Mouse (Mus musculus): Measurements from ENCODE around the gene Ift88. TPM values are rescaled to one million over a fixed set of nuclear protein-coding genes. Genes with fewer than 3 reads are reported as not detected.
A peak's percentile ranks its signal among the peaks of the same experiment; 100 is the strongest.

Gene Ift88
- polyA plus RNA-seq, 1 experiment from 2014 or later, result 14.8 TPM

- peak within 1 kb of the TSS; percentile 74 for H3K4me2 ChIP-seq (replicated peaks)
- H3K36me3 ChIP-seq, result no peaks in the 10 kb centered on the region
- peaks cover 3% of the 10 kb centered on the region; the same call in 1 of the 2 replicates for H3K4me1 ChIP-seq
- 2% methylated on average over 43 of the region's 43 CpGs for WGBS
- H3K27me3 ChIP-seq, result peaks cover 25% of the 10 kb centered on the region
- ATAC-seq (ENCODE audit: low FRiP score, low read depth), result peak; percentile 100
- no peaks in the 10 kb centered on the region for H3K9me3 ChIP-seq
- peak within 1 kb of the TSS; percentile 59 for H3K9ac ChIP-seq (replicated peaks)
- peak within 1 kb of the TSS; percentile 57 for H3K4me3 ChIP-seq
- no peak within 1 kb of the TSS for H3K27ac ChIP-seq (replicated peaks)
Measured at GRCm38 (mm10) chr14:57398065-57398757, 25.7 kb upstream of the Ift88 start, which contains the start of gene Cryl1. Cryl1 (minus strand) TSS chr14:57398529.

GRCm38 (mm10) chr14:57398813-57399427, 24.9 kb upstream of the Ift88 start:
- H3K27me3 ChIP-seq, result peaks cover 25% of the 10 kb centered on the region
- H3K4me3 ChIP-seq, result peak overlapping the region; percentile 57
- no peak overlapping the region for H3K9ac ChIP-seq (replicated peaks)
- no peaks in the 10 kb centered on the region for H3K36me3 ChIP-seq
- 23% methylated on average over 13 of the region's 13 CpGs for WGBS
- no peaks in the 10 kb centered on the region for H3K9me3 ChIP-seq
- H3K4me2 ChIP-seq (replicated peaks), result peak overlapping the region; percentile 74
- ATAC-seq (ENCODE audit: low FRiP score, low read depth), result no peak
- peaks cover 3% of the 10 kb centered on the region; the same call in 1 of the 2 replicates for H3K4me1 ChIP-seq
- H3K27ac ChIP-seq (replicated peaks), result no peak overlapping the region

DNA sequence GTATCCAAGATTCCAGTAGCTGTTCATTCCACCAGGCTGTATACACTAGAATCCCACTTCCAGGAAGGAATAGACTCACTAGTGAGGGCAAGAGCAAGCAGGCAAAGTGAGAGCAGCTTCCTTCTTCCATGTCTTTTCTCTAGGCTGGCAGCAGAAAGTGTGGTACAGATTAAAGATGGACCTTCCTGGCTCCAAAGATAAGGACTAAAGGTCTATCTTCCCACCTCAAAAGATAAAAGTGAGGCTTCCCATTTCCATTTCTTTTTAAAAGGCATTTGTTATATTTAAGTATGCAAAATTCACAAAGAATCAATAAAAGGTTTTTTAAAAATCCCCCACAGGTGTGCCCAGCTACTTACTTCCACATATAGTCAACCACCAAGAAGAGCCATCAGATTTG, 21.0 kb upstream of the Ift88 start:
- Histone ChIP-seq H3K4me3 (no peak overlapping the region), H3K9me3 (no peaks in the 10 kb centered on the region), H3K36me3 (no peaks in the 10 kb centered on the region), H3K4me1 (peaks cover 11% of the 10 kb centered on the region), H3K4me2 (replicated peaks) (no peak overlapping the region), H3K9ac (replicated peaks) (no peak overlapping the region), H3K27me3 (peaks cover 7% of the 10 kb centered on the region; the same call in 1 of the 2 replicates), H3K27ac (replicated peaks) (no peak overlapping the region)
- no peak for ATAC-seq (ENCODE audit: low FRiP score, low read depth)

- 6% methylated on average over 12 of the region's 12 CpGs for WGBS
- peaks cover 10% of the 10 kb centered on the region for H3K4me1 ChIP-seq
- H3K27me3 ChIP-seq, result no peaks in the 10 kb centered on the region
- H3K9me3 ChIP-seq, result no peaks in the 10 kb centered on the region
- no peak overlapping the region for H3K27ac ChIP-seq (replicated peaks)
- H3K4me2 ChIP-seq (replicated peaks), result peak overlapping the region; percentile 37
- 0 out of 2 replicates have a peak, but pooled peaks have one; percentile 65 for ATAC-seq (ENCODE audit: low FRiP score, low read depth)
- H3K36me3 ChIP-seq, result no peaks in the 10 kb centered on the region
- no peak overlapping the region for H3K9ac ChIP-seq (replicated peaks)
- peak overlapping the region; percentile 14; the same call in 1 of the 2 replicates for H3K4me3 ChIP-seq
Measured at GRCm38 (mm10) chr14:57407039-57407987, 16.5 kb upstream of the Ift88 start.

- Histone ChIP-seq H3K9ac (replicated peaks) (no peak overlapping the region), H3K4me3 (no peak overlapping the region), H3K4me1 (peaks cover 10% of the 10 kb centered on the region), H3K4me2 (replicated peaks) (no peak overlapping the region), H3K36me3 (no peaks in the 10 kb centered on the region), H3K27ac (replicated peaks) (no peak overlapping the region), H3K9me3 (no peaks in the 10 kb centered on the region), H3K27me3 (no peaks in the 10 kb centered on the region)
- 81% methylated on average over 8 of the region's 8 CpGs for WGBS
- ATAC-seq (ENCODE audit: low FRiP score, low read depth), result no peak
Measured at GRCm38 (mm10) chr14:57408100-57408499, 15.8 kb upstream of the Ift88 start.

GRCm38 (mm10) chr14:57409106-57409505, 14.8 kb upstream of the Ift88 start:
- no peak overlapping the region for H3K4me3 ChIP-seq
- no peak overlapping the region for H3K4me2 ChIP-seq (replicated peaks)
- WGBS, result 31% methylated on average over 6 of the region's 6 CpGs
- no peak overlapping the region for H3K27ac ChIP-seq (replicated peaks)
- no peaks in the 10 kb centered on the region for H3K27me3 ChIP-seq
- H3K4me1 ChIP-seq, result peaks cover 10% of the 10 kb centered on the region
- H3K9me3 ChIP-seq, result no peaks in the 10 kb centered on the region
- no peak for ATAC-seq (ENCODE audit: low FRiP score, low read depth)
- H3K36me3 ChIP-seq, result no peaks in the 10 kb centered on the region
- no peak overlapping the region for H3K9ac ChIP-seq (replicated peaks)

DNA sequence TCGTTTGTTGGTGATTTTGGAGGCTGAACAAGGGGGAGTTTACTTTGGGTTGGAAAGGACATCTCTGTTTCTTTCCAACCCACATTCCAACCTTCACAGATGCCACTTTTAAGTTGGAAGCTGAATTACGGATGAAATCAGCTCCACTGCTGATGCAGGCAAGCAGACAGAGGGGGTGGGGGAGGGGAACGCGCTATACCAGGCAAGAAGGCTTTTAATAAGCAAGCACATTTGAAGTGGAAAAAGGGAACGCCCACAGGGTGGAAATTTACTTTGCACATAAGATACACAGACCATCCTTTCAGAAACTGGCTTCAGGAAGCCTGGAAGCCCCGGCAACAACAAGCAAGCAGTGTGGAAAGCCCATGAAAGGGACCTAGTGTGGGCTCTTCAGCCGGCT, 11.7 kb upstream of the Ift88 start:
- no peak overlapping the region for H3K4me3 ChIP-seq
- no peaks in the 10 kb centered on the region for H3K9me3 ChIP-seq
- H3K27me3 ChIP-seq, result no peaks in the 10 kb centered on the region
- H3K9ac ChIP-seq (replicated peaks), result no peak overlapping the region
- peaks cover 8% of the 10 kb centered on the region for H3K4me1 ChIP-seq
- WGBS, result 58% methylated on average over 7 of the region's 7 CpGs
- no peak overlapping the region for H3K27ac ChIP-seq (replicated peaks)
- H3K36me3 ChIP-seq, result no peaks in the 10 kb centered on the region
- no peak overlapping the region for H3K4me2 ChIP-seq (replicated peaks)
- ATAC-seq (ENCODE audit: low FRiP score, low read depth), result no peak

- no peak for ATAC-seq (ENCODE audit: low FRiP score, low read depth)
- WGBS, result 88% methylated on average over 2 of the region's 2 CpGs
- Histone ChIP-seq H3K27ac (replicated peaks) (no peak overlapping the region), H3K4me2 (replicated peaks) (no peak overlapping the region), H3K36me3 (no peaks in the 10 kb centered on the region), H3K27me3 (no peaks in the 10 kb centered on the region), H3K9ac (replicated peaks) (no peak overlapping the region), H3K4me1 (0 out of 2 replicates have a peak, but pooled peaks cover 2% of the 10 kb centered on the region), H3K4me3 (no peak overlapping the region), H3K9me3 (no peaks in the 10 kb centered on the region)
Measured at GRCm38 (mm10) chr14:57417187-57417586, 6.7 kb upstream of the Ift88 start.

GRCm38 (mm10) chr14:57424212-57424561, 325 bp downstream of the Ift88 start:
- peak; percentile 92 for ATAC-seq (ENCODE audit: low FRiP score, low read depth)
- no peaks in the 10 kb centered on the region for H3K36me3 ChIP-seq
- peaks cover 7% of the 10 kb centered on the region for H3K4me1 ChIP-seq
- peak overlapping the region; percentile 85 for H3K9ac ChIP-seq (replicated peaks)
- H3K9me3 ChIP-seq, result no peaks in the 10 kb centered on the region
- H3K27me3 ChIP-seq, result no peaks in the 10 kb centered on the region
- peak overlapping the region; percentile 94 for H3K4me3 ChIP-seq
- peak overlapping the region; percentile 69 for H3K4me2 ChIP-seq (replicated peaks)
- WGBS, result under 1% methylated on average over 24 of the region's 24 CpGs
- peak overlapping the region; percentile 75 for H3K27ac ChIP-seq (replicated peaks)

GRCm38 (mm10) chr14:57430451-57430850, 6.6 kb downstream of the Ift88 start:
- H3K9me3 ChIP-seq, result no peaks in the 10 kb centered on the region
- H3K27ac ChIP-seq (replicated peaks), result no peak overlapping the region
- no peak overlapping the region for H3K4me2 ChIP-seq (replicated peaks)
- H3K36me3 ChIP-seq, result no peaks in the 10 kb centered on the region
- 89% methylated on average over 2 of the region's 2 CpGs for WGBS
- no peak overlapping the region for H3K9ac ChIP-seq (replicated peaks)
- H3K4me1 ChIP-seq, result no peaks in the 10 kb centered on the region
- no peak overlapping the region for H3K4me3 ChIP-seq
- ATAC-seq (ENCODE audit: low FRiP score, low read depth), result no peak
- no peaks in the 10 kb centered on the region for H3K27me3 ChIP-seq

GRCm38 (mm10) chr14:57452516-57452915, 28.7 kb downstream of the Ift88 start:
- H3K4me1 ChIP-seq, result no peaks in the 10 kb centered on the region
- 86% methylated on average over 1 of the region's 1 CpGs for WGBS
- no peak overlapping the region for H3K4me3 ChIP-seq
- no peaks in the 10 kb centered on the region for H3K27me3 ChIP-seq
- H3K9ac ChIP-seq (replicated peaks), result no peak overlapping the region
- ATAC-seq (ENCODE audit: low FRiP score, low read depth), result no peak
- H3K4me2 ChIP-seq (replicated peaks), result no peak overlapping the region
- H3K27ac ChIP-seq (replicated peaks), result no peak overlapping the region
- H3K36me3 ChIP-seq, result peaks cover 39% of the 10 kb centered on the region
- no peaks in the 10 kb centered on the region for H3K9me3 ChIP-seq

- WGBS, result 96% methylated on average over 5 of the region's 5 CpGs
- Histone ChIP-seq H3K4me3 (no peak overlapping the region), H3K9ac (replicated peaks) (no peak overlapping the region), H3K27ac (replicated peaks) (no peak overlapping the region), H3K27me3 (no peaks in the 10 kb centered on the region), H3K4me1 (no peaks in the 10 kb centered on the region), H3K9me3 (no peaks in the 10 kb centered on the region), H3K36me3 (peaks cover 9% of the 10 kb centered on the region), H3K4me2 (replicated peaks) (no peak overlapping the region)
- ATAC-seq (ENCODE audit: low FRiP score, low read depth), result no peak
Measured at GRCm38 (mm10) chr14:57459883-57460282, 36.0 kb downstream of the Ift88 start.

Measured in midbrain, embryonic 12.5 days (tissue).